Mouse (Mus musculus): ENCODE measurements around the gene Xxylt1.

- TF ChIP-seq POLR2A (IDR thresholded peaks at IDR 0.05; ENCODE audit: extremely low read depth, insufficient read depth, low read length) (no peak), CTCF (IDR thresholded peaks at IDR 0.05; ENCODE audit: extremely low read depth, insufficient read depth, low read length) (no peak)
These were observed 20.5 kb downstream of the Xxylt1 start for GRCm38 (mm10) chr16:31060714-31061113.
